Mouse (Mus musculus) kidney, postnatal 0 days (tissue): Measurements from ENCODE around the gene Pth2. TPM values are rescaled to one million over a fixed set of nuclear protein-coding genes. Genes with fewer than 3 reads are reported as not detected.

Experiments used
- ATAC-seq: fragments of 200-750 bp; cut with Nextera tagmentation; replicated peaks from 2 replicates; pipeline ENCODE4 v1.8.0; 2017; ENCODE audit warnings: low read depth, moderate number of reproducible peaks, moderate TSS enrichment, moderate library complexity; ENCODE audit not compliant: low FRiP score
- DNase-seq: peaks from one replicate; pipeline ENCODE4 v3.0.0-alpha.2; 2016; ENCODE audit warnings: low spot score
- H3K27ac ChIP-seq: fragments of 300-500 bp; sonication (generic); 2 replicates; pipeline ENCODE4 v1.5.1; 2014; ENCODE audit warnings: mild to moderate bottlenecking
- H3K27me3 ChIP-seq: fragments of 300-500 bp; sonication (generic); 2 replicates; pipeline ENCODE4 v1.6.1; 2014; ENCODE audit warnings: low read length, mixed read lengths; ENCODE audit not compliant: insufficient read depth
- H3K36me3 ChIP-seq: fragments of 300-500 bp; sonication (generic); 2 replicates; pipeline ENCODE4 v1.6.1; 2014; ENCODE audit warnings: low read length, mixed read lengths; ENCODE audit not compliant: insufficient read depth
- H3K4me1 ChIP-seq: fragments of 300-500 bp; sonication (generic); replicated peaks from 2 replicates; pipeline ENCODE4 v1.6.1; 2014; ENCODE audit warnings: antibody characterized with exemption, low read length, mixed read lengths; ENCODE audit not compliant: insufficient read depth
- H3K4me2 ChIP-seq: fragments of 300-500 bp; sonication (generic); 2 replicates; pipeline ENCODE4 v1.6.1; 2014; ENCODE audit warnings: mild to moderate bottlenecking, low read length, moderate library complexity, mixed read lengths
- H3K4me3 ChIP-seq: fragments of 300-500 bp; sonication (generic); replicated peaks from 2 replicates; pipeline ENCODE4 v1.5.1; 2014; ENCODE audit warnings: low read depth, low read length
- H3K9ac ChIP-seq: fragments of 300-500 bp; sonication (generic); 2 replicates; pipeline ENCODE4 v1.6.1; 2014; ENCODE audit warnings: low read depth, low read length
- H3K9me3 ChIP-seq: fragments of 300-500 bp; sonication (generic); replicated peaks from 2 replicates; pipeline ENCODE4 v1.6.1; 2016; ENCODE audit warnings: low read length, inconsistent platforms, mixed read lengths
- CTCF ChIP-seq: IDR thresholded peaks from 2 replicates; pipeline ENCODE4 v1.5.1; 2016; ENCODE audit warnings: antibody characterized with exemption, low read depth, mild to moderate bottlenecking, moderate library complexity
- WGBS: fragments of 180-500 bp; shearing (Covaris S2); extraction: QIAGEN DNeasy Blood & Tissue Kit; methylation state at CpG from one replicate; pipeline ENCODE4 v1.1.7; 2014; 5-methylcytosine and 5-hydroxymethylcytosine counted together
- polyA plus RNA-seq: library from polyadenylated mRNA; unstranded; fragments of >200 nt; fragmentation: Nextera tagmentation; extraction: Ambion mirVana; gene quantifications from 2 replicates; pipeline ENCODE4 v1.2.1, GENCODE M21; 2015

Pth2 gene
- not detected in 2 replicates for polyA plus RNA-seq

- Histone ChIP-seq H3K4me2 (no peak within 1 kb of the TSS; the same call in 1 of the 2 replicates), H3K36me3 (no peaks in the 10 kb centered on the region), H3K9ac (no peak within 1 kb of the TSS), H3K27ac (no peak within 1 kb of the TSS), H3K4me3 (0 out of 2 replicates have a peak within 1 kb of the TSS, but pooled peaks have one; percentile 10), H3K4me1 (peaks cover 5% of the 10 kb centered on the region; the same call in 1 of the 2 replicates), H3K27me3 (peaks cover 78% of the 10 kb centered on the region), H3K9me3 (no peaks in the 10 kb centered on the region)
- DNase-seq (no peak), ATAC-seq (no peak)
- no peak for TF ChIP-seq CTCF
- 10% methylated on average over 18 of the region's 20 CpGs for WGBS
Observed at GRCm38 (mm10) chr7:45180896-45181477, at the start of gene Pth2. Pth2 (plus strand) TSS chr7:45180995.

- DNase-seq (no peak), ATAC-seq (no peak)
- H3K36me3 ChIP-seq = peaks cover under 1% of the 10 kb centered on the region; the same call in 1 of the 2 replicates
- H3K27ac ChIP-seq = no peak overlapping the region
- H3K4me3 ChIP-seq = no peak overlapping the region
- no peak overlapping the region for H3K9ac ChIP-seq
- 81% methylated on average over 11 of the region's 11 CpGs for WGBS
- no peak overlapping the region for H3K4me2 ChIP-seq
- no peaks in the 10 kb centered on the region for H3K9me3 ChIP-seq
- no peaks in the 10 kb centered on the region for H3K27me3 ChIP-seq
- H3K4me1 ChIP-seq = peaks cover 25% of the 10 kb centered on the region
- TF ChIP-seq CTCF = no peak
Observed at GRCm38 (mm10) chr7:45131850-45132249, 48.9 kb upstream of the Pth2 start.

GRCm38 (mm10) chr7:45133446-45134159, 47.2 kb upstream of the Pth2 start:
- no peak overlapping the region for H3K4me2 ChIP-seq

GRCm38 (mm10) chr7:45134544-45135026, 46.2 kb upstream of the Pth2 start:
- no peaks in the 10 kb centered on the region for H3K36me3 ChIP-seq
- ATAC-seq = peak; percentile 27
- H3K9me3 ChIP-seq = no peaks in the 10 kb centered on the region
- TF ChIP-seq CTCF = no peak
- 15% methylated on average over 12 of the region's 12 CpGs for WGBS
- no peak overlapping the region for H3K9ac ChIP-seq
- H3K27ac ChIP-seq = no peak overlapping the region
- DNase-seq = peak; percentile 71
- no peaks in the 10 kb centered on the region for H3K27me3 ChIP-seq
- H3K4me2 ChIP-seq = no peak overlapping the region
- no peak overlapping the region for H3K4me3 ChIP-seq
- H3K4me1 ChIP-seq = peaks cover 11% of the 10 kb centered on the region; the same call in 1 of the 2 replicates

More at GRCm38 (mm10) chr7:45133446-45134159, 47.2 kb upstream of the Pth2 start:
- no peaks in the 10 kb centered on the region for H3K27me3 ChIP-seq
- H3K4me1 ChIP-seq = peaks cover 17% of the 10 kb centered on the region; the same call in 1 of the 2 replicates
- WGBS = 80% methylated on average over 8 of the region's 8 CpGs
- no peak overlapping the region for H3K9ac ChIP-seq
- H3K4me3 ChIP-seq = no peak overlapping the region
- ATAC-seq (no peak), DNase-seq (no peak)
- peak; percentile 38 for TF ChIP-seq CTCF
- no peak overlapping the region for H3K27ac ChIP-seq
- H3K36me3 ChIP-seq = no peaks in the 10 kb centered on the region
- H3K9me3 ChIP-seq = no peaks in the 10 kb centered on the region

GRCm38 (mm10) chr7:45135370-45135769, 45.4 kb upstream of the Pth2 start:
- no peak overlapping the region for H3K27ac ChIP-seq
- WGBS = 85% methylated on average over 3 of the region's 3 CpGs
- H3K4me2 ChIP-seq = peak overlapping the region; percentile 91
- no peaks in the 10 kb centered on the region for H3K36me3 ChIP-seq
- H3K4me1 ChIP-seq = peaks cover 9% of the 10 kb centered on the region; the same call in 1 of the 2 replicates
- H3K27me3 ChIP-seq = no peaks in the 10 kb centered on the region
- no peak for TF ChIP-seq CTCF
- H3K4me3 ChIP-seq = peak overlapping the region; percentile 67; the same call in 1 of the 2 replicates
- H3K9ac ChIP-seq = no peak overlapping the region
- H3K9me3 ChIP-seq = no peaks in the 10 kb centered on the region
- ATAC-seq (no peak), DNase-seq (no peak)

GRCm38 (mm10) chr7:45135993-45136567, 44.7 kb upstream of the Pth2 start, which contains the start of the genes Gm45713 and Flt3l:
Gm45713 (minus strand) TSS chr7:45136231.
Flt3l (minus strand) TSS chr7:45136432.
- Histone ChIP-seq H3K9me3 (no peaks in the 10 kb centered on the region), H3K9ac (peak within 1 kb of the TSS; percentile 66), H3K4me2 (peak within 1 kb of the TSS; percentile 91), H3K4me3 (peak within 1 kb of the TSS; percentile 67), H3K36me3 (no peaks in the 10 kb centered on the region), H3K27ac (no peak within 1 kb of the TSS; the same call in 1 of the 2 replicates), H3K4me1 (peaks cover 9% of the 10 kb centered on the region; the same call in 1 of the 2 replicates), H3K27me3 (no peaks in the 10 kb centered on the region)
- TF ChIP-seq CTCF = peak; percentile 99
- 1% methylated on average over 29 of the region's 29 CpGs for WGBS
- DNase-seq (peak; percentile 93), ATAC-seq (peak; percentile 73)
